In the genomic region with DNA sequence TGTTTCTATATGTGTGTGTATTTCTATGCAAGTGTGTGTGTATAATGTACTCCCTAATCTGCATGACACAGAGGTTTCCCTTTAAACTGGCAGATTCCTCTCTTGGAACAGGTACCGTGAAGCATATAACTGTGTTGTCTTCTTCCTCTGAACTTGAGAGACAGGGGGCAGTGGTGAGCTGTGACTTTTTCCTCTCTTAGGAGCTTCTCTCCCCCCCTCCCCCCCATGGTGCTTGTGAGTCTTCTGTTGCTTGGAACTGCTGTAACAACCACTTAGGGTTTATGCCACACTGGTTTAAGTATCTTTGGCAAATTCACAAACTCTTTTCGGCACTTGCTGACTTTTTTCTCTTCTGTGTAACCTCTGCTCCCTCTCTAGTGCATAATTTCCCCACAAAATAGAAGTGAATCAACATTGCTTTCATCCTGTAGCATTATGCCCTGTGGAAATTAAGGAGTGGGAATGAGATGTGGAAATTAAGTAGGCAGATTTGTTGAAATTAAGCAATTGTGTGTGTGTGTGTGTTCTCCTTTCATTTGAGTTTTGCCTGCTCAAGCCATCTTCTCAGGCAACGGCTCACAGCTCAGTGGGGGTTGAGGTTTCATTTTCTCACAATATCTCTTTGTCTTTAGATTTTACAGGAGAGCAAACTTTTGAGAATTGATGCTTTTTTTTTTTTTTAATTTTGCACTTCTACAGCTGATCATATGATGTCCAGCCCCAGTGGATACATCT, we compare ENCODE assay signal across 8 mouse cellular contexts. TPM values are rescaled to one million over a fixed set of nuclear protein-coding genes. Genes with fewer than 3 reads are reported as not detected.
DNase-seq lines count a peak whose midpoint lies in the region; TF ChIP-seq lines count a peak whose summit lies in the region.

No protein-coding gene starts in this region.

- no peaks in the 10 kb centered on the region for H3K36me3 ChIP-seq in hindbrain, embryonic 10.5 days

- TF ChIP-seq CTCF in olfactory bulb, adult 2 months (IDR thresholded peaks at IDR 0.05; ENCODE audit: insufficient read depth, low read depth, low read length) = no peak

- WGBS in olfactory bulb, adult 2 months = 22% methylated on average over 3 of the region's 3 CpGs
- 79% methylated on average over 3 of the region's 3 CpGs for WGBS in hindbrain, embryonic 10.5 days

- H3K27ac ChIP-seq in olfactory bulb, adult 2 months (ENCODE audit: insufficient read depth, low read depth, low read length) = peak overlapping the region; percentile 28; the same call in 1 of the 2 replicates
- no peak overlapping the region for H3K27ac ChIP-seq in hindbrain, embryonic 10.5 days

- DNase-seq in heart, adult 18-20 months = peak; percentile 41 to 53
- DNase-seq in heart, adult 11 months = no peak
- DNase-seq in 3T3-L1 (ENCODE audit: low read depth, low spot score) = peak; percentile 73
- DNase-seq in adrenal gland, adult 18-20 months (ENCODE audit: low spot score in 2 of 2) = peak; percentile 19 to 33
- DNase-seq in embryo, embryonic 10.5 days (ENCODE audit: low spot score) = peak; percentile 46
- DNase-seq in layer of hippocampus, postnatal 10 days (ENCODE audit: low spot score in 2 of 2) = peak; percentile 61 to 63
- no peak for DNase-seq in hindbrain, embryonic 10.5 days (ENCODE audit: low spot score)

- no peak overlapping the region for H3K4me3 ChIP-seq in olfactory bulb, adult 2 months (ENCODE audit: insufficient read depth, low read depth, low read length)
- H3K4me3 ChIP-seq in hindbrain, embryonic 10.5 days = no peak overlapping the region

- TF ChIP-seq POLR2A in olfactory bulb, adult 2 months (IDR thresholded peaks at IDR 0.05; ENCODE audit: insufficient read depth, low read depth, low read length) = no peak

- peaks cover 3% of the 10 kb centered on the region; the same call in 1 of the 2 replicates for H3K4me1 ChIP-seq in olfactory bulb, adult 2 months (ENCODE audit: control insufficient read depth, insufficient read depth, low read length)
- H3K4me1 ChIP-seq in hindbrain, embryonic 10.5 days (replicated peaks) = no peaks in the 10 kb centered on the region

- no peaks in the 10 kb centered on the region for H3K9me3 ChIP-seq in hindbrain, embryonic 10.5 days

- H3K27me3 ChIP-seq in hindbrain, embryonic 10.5 days (ENCODE audit: insufficient read depth, poor library complexity, severe bottlenecking) = no peaks in the 10 kb centered on the region

RNA-seq across cellular contexts. Expression of gene Ptpn22, which starts 6.9 kb away (rescaled TPM):
- 1 to 10 TPM; 1.0 to 3.6 TPM for total RNA-seq in heart, adult 18-20 months (2021)
- total RNA-seq in adrenal gland, adult 18-20 months (2021) = 1 to 10 TPM; 1.6 to 2.3 TPM
- under 1 TPM; 0.54 to 0.87 TPM for total RNA-seq in layer of hippocampus, postnatal 10 days (2021)
- not detected in 2 replicates for polyA plus RNA-seq in olfactory bulb, adult 2 months (2012; ENCODE audit: insufficient read depth, insufficient read length, low replicate concordance, missing spikeins)
- 0.20 and 0.24 TPM in 2 replicates for polyA plus RNA-seq in hindbrain, embryonic 10.5 days (2016; fragmentation: Nextera tagmentation; extraction: Ambion mirVana)

RNA-seq across cellular contexts. Expression of gene Bcl2l15, which starts 20.3 kb away (rescaled TPM):
- not detected for total RNA-seq in heart, adult 18-20 months (2021)
- not detected for total RNA-seq in adrenal gland, adult 18-20 months (2021)
- under 1 TPM; 0.64 to 0.80 TPM for total RNA-seq in layer of hippocampus, postnatal 10 days (2021)
- not detected in 2 replicates for polyA plus RNA-seq in olfactory bulb, adult 2 months (2012; ENCODE audit: insufficient read depth, insufficient read length, low replicate concordance, missing spikeins)
- 0.21 TPM in 1 of 2 replicates, not detected in the other for polyA plus RNA-seq in hindbrain, embryonic 10.5 days (2016; fragmentation: Nextera tagmentation; extraction: Ambion mirVana)

RNA-seq across cellular contexts. Expression of gene Gm43064, which starts 43.4 kb away (rescaled TPM):
- total RNA-seq in heart, adult 18-20 months (2021) = under 1 TPM in 1 of 2 experiments, not detected in 1; 0.28 TPM
- total RNA-seq in adrenal gland, adult 18-20 months (2021) = under 1 TPM; 0.13 to 0.43 TPM
- total RNA-seq in layer of hippocampus, postnatal 10 days (2021) = under 1 TPM in 1 of 2 experiments, not detected in 1; 0.18 TPM
- polyA plus RNA-seq in olfactory bulb, adult 2 months (2012; ENCODE audit: insufficient read depth, insufficient read length, low replicate concordance, missing spikeins) = not detected in 2 replicates
- 0.10 and 0.27 TPM in 2 replicates for polyA plus RNA-seq in hindbrain, embryonic 10.5 days (2016; fragmentation: Nextera tagmentation; extraction: Ambion mirVana)

RNA-seq across cellular contexts. Expression of gene Ap4b1, which starts 43.4 kb away (rescaled TPM):
- total RNA-seq in heart, adult 18-20 months (2021) = 10 to 100 TPM; 15.2 to 16.1 TPM
- 10 to 100 TPM; 13.4 to 15.5 TPM for total RNA-seq in adrenal gland, adult 18-20 months (2021)
- total RNA-seq in layer of hippocampus, postnatal 10 days (2021) = 10 to 100 TPM; 13.3 to 14.5 TPM
- not detected in 2 replicates for polyA plus RNA-seq in olfactory bulb, adult 2 months (2012; ENCODE audit: insufficient read depth, insufficient read length, low replicate concordance, missing spikeins)
- 21.7 and 22.1 TPM in 2 replicates for polyA plus RNA-seq in hindbrain, embryonic 10.5 days (2016; fragmentation: Nextera tagmentation; extraction: Ambion mirVana)

RNA-seq across cellular contexts. Expression of gene Dclre1b, which starts 43.5 kb away (rescaled TPM):
- 10 to 100 TPM in 1 of 2 experiments, 1 to 10 TPM in 1; 7.7 to 10.8 TPM for total RNA-seq in heart, adult 18-20 months (2021)
- total RNA-seq in adrenal gland, adult 18-20 months (2021) = 10 to 100 TPM; 11.7 to 14.1 TPM
- 1 to 10 TPM; 8.4 to 8.7 TPM for total RNA-seq in layer of hippocampus, postnatal 10 days (2021)
- not detected in 2 replicates for polyA plus RNA-seq in olfactory bulb, adult 2 months (2012; ENCODE audit: insufficient read depth, insufficient read length, low replicate concordance, missing spikeins)
- polyA plus RNA-seq in hindbrain, embryonic 10.5 days (2016; fragmentation: Nextera tagmentation; extraction: Ambion mirVana) = 29.3 and 40.6 TPM in 2 replicates

Comparison
In these comparisons a context has a peak if more than half of its experiments do, and no peak if none do; other contexts are left out.
1. DNase-seq: peak in heart, adult 18-20 months (2 of 2), 3T3-L1 (single experiment), adrenal gland, adult 18-20 months (2 of 2), embryo, embryonic 10.5 days (single experiment) and layer of hippocampus, postnatal 10 days (2 of 2); none in heart, adult 11 months (single experiment) and hindbrain, embryonic 10.5 days (single experiment).